Mouse (Mus musculus) spleen, adult 18-20 months (tissue): ENCODE measurements around the gene Rgs13.

Experiments
- DNase-seq, 2 experiments: peaks; one replicate each; pipeline ENCODE4 v3.0.0; 2022; ENCODE audit warnings: mixed read lengths in 2 of 2

Rgs13 gene

DNA sequence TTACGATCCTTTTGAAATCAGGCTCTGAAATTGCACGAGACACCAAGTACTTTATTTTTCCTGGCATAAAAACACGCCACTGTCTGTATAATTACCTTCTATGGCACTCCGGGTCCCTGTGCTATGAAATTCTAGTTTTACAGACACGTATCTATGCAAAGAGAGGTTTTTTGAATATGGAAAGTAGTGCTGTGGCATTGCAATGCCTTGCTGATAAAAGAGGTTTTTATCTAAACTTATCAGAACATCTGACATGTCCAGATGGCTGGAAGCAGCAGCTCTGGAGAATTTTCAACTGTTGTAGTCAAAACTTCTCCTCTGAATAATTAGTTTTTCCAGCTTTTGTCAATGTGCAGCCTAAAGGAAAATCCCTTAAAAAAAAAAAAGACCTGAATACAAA, at the start of gene Rgs13:
Rgs13 (minus strand) TSS at position 207 of the 400 bp plus-strand sequence.
- no peak for DNase-seq

DNA sequence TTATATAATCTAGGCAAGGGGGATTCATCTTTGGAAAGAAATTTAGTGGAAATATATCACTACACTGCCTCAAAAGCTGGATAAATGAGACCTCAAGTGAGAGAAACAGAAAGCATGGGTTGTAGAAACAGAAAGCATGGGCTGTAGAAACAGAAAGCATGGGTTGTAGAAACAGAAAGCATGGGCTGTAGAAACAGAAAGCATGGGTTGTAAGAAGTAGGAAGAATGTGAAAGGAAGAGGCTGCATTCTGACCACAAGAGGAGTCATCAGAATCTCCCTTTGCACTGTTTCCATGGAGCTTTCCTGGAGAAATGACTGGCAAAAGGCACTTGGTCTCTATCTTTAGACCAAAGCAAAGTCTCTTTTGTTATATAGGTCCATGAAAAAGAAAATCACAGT, 38.1 kb upstream of the Rgs13 start:
- DNase-seq = no peak

DNA sequence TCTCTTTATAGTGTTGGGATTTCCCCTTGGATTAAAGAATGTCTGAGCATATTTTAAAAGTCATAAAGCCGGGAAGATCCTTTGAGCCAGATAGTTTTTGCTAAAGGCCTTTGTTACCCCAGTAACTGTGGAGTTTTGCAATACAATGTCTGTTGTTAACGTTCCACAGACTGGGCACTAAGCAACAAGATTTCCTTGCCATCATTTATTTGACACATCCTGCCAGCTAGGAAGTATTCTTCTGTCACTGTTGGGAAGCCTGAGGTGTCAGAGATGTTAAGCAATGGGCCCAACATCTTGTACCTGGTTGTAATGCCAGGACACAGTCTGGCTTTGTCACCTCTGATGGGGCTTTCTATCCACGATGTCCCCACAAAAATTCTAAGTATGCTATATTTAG, 33.7 kb upstream of the Rgs13 start:
- no peak for DNase-seq

DNA sequence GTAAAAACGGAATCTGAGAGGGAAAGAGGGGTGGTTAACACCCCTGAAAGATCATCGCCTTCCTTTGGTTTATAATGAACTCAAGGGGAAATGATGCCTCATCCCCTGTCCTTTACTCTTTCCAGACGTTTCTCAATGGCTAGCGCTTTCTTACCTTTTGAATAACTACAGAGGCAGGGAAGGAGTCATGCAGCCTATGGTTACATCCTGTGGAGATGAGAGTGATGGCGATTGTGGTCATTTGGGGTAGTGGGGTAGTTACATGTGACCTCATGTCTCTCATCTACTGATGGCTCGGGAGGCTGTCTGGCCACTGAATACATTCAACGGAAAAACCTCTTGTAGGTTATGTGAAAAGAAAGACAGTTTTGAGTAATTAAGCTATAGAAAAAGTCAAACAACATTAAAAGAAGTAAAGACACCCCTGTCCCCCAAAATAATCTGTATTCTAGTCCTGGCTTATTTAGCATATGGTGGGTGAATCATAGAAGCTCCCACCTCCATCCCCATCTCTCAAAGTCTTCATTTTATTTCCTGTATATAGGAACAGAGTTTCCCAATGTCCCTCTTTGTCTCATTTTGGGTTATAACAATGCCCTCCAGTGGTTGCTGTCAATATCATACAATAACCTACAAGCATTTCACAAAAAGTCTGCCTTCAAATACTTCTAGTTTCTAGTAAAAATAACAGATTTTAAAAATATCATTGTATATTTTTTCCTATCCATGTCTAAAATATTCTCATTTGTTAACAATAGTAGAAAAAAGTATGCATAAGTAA, 29.3 kb upstream of the Rgs13 start:
- DNase-seq = no peak

DNA sequence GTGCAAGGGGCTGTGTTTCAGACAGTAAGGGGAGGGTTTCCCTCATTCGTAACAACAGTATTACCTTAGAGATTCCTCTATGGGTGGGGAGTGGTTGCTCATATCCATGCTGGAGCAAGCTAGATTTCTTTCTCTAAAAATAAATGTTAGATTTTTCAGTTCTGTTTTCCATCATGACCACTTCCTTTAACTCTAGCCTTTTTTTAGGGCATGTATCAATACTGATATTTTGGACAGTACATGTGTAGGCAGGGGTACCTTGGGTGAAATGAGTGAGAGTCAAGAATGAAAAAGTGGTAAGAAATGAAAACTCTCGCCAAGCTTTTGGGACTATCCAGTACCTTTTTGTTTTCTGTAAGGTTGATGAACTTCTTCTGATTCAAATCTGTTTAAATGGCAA, 27.6 kb upstream of the Rgs13 start:
- no peak for DNase-seq

DNA sequence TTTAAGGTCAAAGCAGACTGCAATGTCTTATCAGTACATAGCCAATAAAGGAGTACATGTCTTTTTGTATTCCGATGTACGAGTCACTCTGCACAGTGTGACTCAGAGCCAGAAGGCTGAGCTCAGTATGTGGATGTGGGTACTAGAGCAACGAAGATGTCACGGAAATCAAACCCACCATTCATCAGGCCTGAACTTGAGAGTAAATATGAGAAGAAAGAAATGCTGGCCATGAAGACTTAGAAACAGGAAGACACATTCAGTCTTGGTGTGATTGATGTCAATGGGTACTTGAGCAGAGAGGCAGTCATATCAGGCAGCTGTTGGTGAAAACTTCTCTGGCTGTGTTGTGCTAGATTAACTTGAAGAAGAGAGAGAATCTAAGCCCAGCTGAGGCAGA, 25.8 kb upstream of the Rgs13 start:
- no peak for DNase-seq

DNA sequence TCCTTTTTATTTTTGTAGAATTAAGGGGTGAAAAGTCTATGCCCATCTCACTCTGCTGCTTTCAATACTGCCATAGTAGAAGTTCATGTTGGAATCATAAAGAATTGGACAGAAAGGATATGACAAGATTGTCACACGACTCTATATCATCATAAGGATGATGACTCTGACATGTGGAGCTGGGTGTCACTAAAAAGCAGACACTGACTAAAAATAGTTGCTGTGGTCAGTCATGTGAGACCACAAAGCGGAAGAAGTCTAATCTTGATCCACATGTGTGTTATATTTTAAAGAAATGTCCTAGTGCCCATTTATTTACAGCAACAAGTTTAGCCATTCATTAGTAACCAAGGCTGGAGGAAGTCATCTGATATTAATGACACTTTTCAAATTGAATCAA, 23.3 kb upstream of the Rgs13 start:
- DNase-seq = no peak

DNA sequence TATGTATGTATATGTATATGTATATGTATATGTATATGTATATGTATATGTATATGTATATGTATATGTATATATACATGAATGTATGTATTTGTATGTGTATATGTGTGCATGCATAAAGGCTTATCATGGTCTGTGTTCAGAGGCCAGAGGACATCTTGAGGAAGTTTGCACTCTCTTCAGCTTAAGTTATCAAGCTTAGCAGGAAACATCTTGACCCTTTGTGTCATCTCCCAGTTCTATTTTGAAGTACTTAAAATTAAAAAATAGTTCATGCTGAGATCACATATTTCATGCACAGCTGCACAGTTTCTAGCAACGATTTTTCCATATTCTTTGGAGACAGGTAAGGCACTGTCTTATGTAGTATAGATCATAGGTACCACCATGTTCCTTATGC, 22.4 kb upstream of the Rgs13 start:
- DNase-seq = no peak

DNA sequence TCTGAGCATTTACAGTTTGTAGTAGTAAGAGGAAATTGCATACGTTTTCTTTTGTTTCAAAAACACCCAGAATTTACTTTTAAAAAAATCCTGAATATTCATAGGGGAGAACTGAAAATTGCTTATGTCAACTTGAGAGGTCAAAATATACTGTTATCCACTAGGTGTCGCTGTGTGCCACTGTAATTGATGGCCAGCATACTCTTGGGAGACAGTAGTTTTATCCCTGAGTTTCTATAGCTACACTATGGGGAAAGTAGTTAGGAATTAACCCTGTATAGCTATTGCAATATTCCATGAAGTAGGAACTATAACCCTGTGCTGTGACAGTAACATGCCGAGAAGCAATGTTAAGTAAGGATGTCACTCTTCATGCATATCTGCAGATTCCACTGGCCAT, 20.5 kb upstream of the Rgs13 start:
- DNase-seq = peak in 1 of 2 experiments; percentile 29

DNA sequence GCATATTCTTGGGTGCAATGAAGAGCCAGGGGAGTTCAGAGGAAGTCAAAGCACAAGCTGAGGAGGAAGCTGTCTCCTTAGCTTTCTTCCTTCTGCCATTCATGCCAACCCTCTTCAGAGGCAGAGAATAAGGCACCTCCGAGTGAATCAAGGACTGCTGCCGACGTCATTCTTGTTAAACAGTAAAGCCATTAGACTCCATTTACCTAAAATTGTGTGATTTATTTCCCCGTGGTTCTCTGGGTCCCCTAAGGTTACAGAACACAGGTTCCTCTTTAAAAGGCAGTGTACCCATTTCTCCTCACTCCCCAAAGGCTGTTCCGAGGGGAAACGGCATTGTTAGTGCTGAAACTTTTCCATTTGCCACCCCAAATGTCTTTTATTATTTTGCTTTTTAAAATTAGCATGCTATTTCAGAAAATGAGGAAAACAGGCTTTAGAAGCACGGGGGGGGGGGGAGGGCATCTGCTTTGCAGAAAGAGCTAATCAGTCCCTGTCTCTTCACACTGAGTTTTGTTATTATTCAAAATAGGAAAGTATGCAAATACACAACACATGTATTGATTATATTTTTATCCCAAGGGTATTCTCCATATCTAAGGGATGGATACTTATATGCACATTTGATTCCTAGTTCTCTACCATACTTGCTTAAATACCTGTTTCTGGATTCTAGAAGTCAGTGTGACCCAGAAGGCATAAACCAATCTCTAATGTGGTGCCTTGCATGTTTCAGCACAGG, 9.7 kb upstream of the Rgs13 start:
- no peak for DNase-seq

DNA sequence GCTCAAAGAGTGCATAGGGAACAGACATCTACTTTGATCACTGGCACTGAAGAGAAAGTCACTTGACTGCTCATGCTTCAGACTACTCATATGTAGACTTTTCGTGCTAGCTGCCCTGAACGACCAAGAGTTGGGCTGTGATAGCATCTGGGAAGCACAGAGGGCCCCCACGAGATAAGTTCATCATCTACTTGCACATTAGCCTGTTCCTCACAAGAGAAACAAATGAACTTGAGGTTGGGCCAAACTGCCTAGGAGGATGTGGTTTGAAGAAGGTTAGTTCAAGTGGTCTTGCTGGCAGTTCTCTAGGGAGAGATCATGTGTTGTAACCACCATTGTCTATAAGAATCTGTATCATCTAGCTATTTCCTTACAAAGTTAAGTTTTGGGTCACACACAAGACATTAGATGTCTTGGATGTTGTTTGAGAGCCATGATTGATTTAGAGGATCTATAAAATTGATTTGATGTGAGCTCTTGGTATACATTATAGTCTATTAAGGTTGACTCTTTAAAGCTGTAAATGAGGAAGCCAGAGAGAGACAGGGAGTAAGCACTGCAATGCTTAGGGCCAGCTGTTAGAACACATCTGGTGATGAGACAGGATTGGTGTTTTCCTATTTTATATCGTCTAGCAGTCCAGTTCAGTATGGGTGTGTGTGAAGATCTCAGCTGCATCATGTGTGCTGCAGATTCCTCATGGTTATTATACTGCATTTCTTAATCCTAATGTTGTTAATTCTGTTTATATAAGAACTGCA, 8.0 kb upstream of the Rgs13 start:
- DNase-seq = peak in 1 of 2 experiments; percentile 14

DNA sequence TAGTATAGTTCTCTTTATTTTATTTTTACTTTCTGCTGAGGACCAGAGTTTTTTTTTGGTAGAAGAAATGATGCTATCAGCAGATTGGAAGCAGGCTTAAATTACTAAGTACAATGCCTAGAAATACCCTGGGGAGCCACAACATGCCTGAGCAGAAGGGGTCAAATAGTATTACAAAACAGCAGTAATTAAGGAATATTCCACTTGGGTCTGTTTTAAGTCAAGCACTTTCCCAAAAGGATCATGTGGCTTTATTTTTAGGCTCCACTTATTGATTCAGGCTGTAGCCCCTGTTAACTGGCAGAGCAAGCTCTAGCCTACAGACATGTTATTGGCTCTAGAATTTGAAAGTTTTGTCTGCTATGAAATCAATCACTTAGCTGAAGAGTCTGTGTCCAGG, 6.5 kb upstream of the Rgs13 start:
- no peak for DNase-seq

DNA sequence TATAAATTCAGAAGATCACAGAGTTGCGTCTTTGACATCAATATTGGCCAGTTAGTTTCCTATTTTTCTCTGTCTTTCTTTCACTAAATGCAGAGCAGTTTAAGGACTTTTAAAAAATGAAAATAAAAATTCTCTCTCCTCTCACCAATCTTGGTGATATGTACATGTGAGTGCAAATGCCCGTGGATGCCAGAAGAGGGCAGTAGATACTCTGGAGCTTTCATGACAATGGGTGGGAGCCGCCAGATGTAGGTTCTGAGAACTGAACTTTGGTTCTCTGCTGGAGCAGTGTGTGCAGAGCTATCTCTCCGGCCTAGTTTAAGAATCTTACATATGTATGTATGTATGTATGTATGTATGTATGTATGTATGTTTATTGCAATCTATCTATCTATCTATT, 2.4 kb upstream of the Rgs13 start:
- no peak for DNase-seq

DNA sequence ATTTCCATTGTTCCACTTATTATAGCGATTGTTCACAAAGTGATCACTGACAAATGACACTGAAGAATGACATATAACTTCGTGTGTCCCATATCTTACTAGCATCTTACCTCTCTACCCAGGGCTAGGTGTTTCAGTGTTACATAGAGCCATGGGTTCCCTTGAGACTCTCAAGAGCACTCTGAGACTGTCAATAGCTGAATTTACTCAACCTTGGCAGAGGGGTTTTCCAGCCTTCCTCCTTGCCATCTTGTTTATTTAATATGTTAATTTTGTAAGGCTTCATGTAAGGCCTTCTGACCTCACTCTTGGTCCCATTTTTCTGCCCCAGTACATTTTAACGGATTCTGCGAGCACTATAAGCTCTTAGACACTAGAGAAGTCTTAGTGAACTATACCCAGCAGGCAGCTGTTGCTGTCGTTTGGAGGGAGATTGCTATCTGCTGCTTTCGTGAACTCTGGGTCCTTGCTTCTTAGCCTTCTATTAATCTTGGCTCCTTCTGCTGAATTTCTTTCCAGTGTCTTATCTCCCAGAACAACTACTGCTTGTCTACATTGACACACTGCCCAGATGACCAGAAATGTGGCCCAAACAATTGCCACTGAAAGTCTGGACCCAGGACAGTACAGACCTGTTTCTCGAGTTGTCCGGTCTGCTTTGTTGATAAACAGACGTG, 1.2 kb upstream of the Rgs13 start:
- DNase-seq = no peak

DNA sequence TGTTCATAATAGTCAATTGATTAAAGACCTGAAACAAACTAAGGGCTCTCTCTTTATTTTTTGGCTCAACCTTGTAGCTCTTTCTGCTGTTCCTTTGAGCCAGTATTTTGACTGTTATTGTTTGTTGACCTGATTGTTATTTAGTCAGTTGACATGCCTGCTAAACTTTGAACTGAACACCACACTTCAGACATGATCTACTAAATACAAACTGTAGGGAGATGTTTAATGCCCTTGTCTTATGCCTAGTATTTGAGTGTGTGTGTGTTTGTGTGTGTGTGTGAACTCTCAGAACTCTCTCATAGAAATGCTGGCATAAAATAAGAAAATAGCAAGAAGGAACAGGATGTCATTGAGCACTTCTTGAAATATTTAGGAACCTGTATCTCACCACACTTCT, 448 bp upstream of the Rgs13 start:
- DNase-seq = no peak

DNA sequence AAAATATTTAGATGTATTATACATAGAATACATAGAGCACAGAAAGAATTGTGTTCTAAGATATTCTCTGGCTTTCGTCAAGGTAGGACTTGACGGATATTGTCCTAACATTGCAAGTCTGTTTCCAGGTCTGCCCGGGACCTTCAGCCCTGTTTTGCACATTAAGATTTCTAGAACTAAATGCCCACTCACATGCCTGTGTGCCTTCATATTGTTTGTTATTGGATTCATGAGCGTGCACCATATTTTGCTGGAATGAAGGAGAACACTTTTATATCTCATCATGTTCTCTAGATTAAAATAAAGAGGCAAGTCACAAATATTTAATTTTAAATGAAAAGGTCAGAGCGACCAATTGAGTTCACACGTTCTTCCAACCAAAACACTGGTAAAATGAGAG, 2.4 kb downstream of the Rgs13 start:
- DNase-seq = no peak

DNA sequence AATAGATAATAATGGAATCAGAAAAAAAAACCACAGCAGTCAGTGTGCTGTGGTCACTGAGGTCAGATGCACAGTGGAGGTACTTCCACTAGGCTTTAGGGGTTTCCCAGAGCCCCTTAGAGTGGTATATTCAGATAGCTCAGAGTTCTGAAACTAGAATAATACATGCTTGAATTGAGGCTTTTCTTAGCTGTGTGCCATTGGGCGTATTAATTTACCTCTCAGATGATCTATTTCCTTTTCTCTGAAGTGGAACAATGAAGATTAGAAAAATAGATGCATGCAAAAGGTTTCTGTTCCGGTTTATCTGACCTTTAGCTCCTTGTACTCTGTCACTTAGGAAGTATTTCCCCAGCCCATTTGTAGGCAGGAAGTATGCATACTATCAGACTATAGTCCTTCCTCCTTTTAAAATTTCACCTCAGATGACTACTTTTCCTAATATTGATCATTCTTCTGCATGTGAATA, 3.6 kb downstream of the Rgs13 start:
- DNase-seq = no peak

DNA sequence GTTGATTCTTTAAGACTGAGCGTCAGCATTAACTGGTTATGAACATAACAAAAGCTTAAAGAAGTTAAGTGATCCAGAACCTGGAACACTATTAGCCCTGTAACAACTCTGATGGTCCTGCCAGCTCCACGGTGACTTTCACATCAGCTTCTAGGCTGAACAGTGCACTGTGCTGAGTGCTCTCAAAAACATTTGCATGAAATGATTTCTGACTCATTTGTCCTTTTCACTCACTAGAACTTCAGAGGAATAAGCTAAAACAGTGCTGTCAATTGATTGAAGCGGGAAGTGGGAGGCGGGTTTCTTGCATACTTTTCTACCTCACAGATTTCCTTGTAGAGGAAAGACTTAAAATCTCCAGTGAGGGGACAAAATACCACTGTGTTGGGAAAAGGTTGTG, 8.3 kb downstream of the Rgs13 start:
- no peak for DNase-seq

DNA sequence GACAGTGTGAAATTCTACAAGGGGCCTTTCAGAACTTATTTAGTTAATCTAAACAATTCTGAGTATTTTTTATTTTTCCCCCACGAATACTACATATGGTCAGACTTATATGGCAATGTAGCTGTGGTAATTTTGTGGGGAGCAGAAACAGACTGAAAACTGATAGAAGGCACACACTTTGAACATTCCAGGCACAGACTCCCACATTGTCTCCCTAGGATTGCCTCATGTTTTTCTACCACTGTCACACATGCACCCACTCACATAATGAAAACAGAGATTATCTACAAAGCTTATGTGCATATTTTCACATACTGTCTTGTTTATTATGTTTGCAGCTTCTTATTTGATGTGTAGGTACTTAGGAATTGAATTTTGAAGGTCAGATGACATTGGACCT, 9.4 kb downstream of the Rgs13 start:
- no peak for DNase-seq

DNA sequence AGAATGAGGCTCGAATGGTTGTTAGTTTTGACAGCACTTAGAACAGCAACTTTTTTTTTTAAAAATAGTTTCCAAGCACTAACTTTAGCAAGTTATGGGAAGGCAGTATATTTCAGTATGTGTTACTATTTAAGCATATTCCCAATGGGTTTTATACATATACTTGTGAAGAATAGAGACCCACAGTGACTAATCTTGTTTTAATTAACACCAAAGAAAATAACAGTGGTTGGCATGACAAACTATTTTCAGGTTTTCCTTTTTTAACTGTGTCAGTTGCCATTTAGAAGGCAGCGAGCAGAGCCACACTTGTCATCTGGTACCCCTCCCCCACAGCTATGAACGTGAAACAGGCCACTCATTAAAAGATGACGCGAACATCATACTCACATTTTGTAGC, 10.3 kb downstream of the Rgs13 start:
- no peak for DNase-seq

DNA sequence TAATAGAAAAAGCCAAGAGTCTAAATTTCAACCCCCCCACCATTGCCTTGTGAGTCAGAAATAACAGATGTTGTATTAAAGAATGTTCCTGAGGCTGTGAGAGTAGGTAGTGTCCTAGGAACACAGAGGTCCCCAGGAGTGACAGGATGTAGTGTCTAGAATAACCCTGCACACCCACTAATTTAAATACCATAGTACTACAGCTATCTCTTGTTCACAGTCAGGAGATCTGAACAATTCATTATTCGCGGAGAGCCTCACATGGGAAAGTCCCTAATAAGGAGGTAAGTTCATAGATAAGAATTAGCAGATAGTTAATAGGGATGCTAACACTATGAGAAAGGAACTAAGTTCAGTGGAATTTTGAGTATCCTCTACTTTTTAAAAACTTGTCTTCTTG, 10.9 kb downstream of the Rgs13 start:
- DNase-seq = no peak

DNA sequence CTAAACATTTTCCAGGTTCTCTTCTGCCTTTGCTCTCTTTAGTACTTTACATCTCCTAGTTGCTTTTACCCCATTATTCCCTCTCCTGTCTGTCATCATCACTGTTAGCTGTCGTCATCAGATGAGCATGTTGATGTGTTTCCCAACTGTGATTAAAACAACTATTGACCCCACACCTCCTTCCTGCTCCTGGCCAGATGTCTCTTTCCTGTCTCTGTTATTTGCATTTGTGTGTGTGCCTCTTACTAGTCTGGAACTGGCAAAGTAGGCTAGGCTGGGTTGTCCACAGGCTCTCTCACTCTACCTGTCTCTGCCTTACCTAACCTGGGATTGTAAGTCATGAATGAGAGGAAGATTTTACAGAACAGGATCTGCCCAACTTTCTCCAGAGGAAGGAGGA, 24.6 kb downstream of the Rgs13 start:
- DNase-seq = no peak

DNA sequence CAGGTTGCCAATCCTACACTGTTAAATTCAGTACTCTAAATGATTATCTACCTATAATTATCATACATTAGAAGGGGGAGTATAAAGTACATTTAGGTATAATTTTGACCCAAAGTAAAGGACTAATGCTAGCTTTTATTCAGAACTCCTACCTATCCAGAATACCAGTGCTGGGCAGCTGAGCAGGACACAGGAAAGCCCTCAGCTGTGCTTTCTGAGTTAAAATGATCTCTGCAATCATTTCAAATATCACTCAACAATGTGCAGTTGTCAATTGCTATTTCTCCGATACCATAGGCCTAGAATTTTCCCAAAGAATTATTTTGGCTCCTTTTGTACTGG, 25.0 kb downstream of the Rgs13 start:
- DNase-seq = no peak
